Mouse (Mus musculus) megakaryocyte, embryonic 14.5 days (primary cell): ENCODE measurements around the gene Ncan. TPM values are rescaled to one million over a fixed set of nuclear protein-coding genes. Genes with fewer than 3 reads are reported as not detected.

Experiments
- H3K27me3 ChIP-seq: replicated peaks from 2 replicates; pipeline ENCODE3; 2012; ENCODE audit warnings: inconsistent platforms
- H3K36me3 ChIP-seq: replicated peaks from 2 replicates; pipeline ENCODE3; 2012; ENCODE audit warnings: low read length, inconsistent platforms, mixed read lengths
- H3K4me1 ChIP-seq: 2 replicates; pipeline ENCODE4 v1.6.1; 2012; ENCODE audit warnings: inconsistent platforms
- H3K4me3 ChIP-seq: replicated peaks from 2 replicates; pipeline ENCODE3; 2012; ENCODE audit warnings: moderate library complexity, mild to moderate bottlenecking, inconsistent platforms
- H3K9me3 ChIP-seq: 2 replicates; pipeline ENCODE4 v1.6.1; 2012; ENCODE audit warnings: inconsistent platforms
- FLI1 ChIP-seq: IDR thresholded peaks from 2 replicates; pipeline ENCODE4 v1.6.1; 2012; ENCODE audit warnings: low read length, inconsistent platforms, mixed read lengths
- GATA1 ChIP-seq: IDR thresholded peaks from 3 replicates; pipeline ENCODE4 v1.6.1; 2012; ENCODE audit warnings: mixed read lengths, low read length, inconsistent platforms, borderline replicate concordance
- polyA plus RNA-seq: library from polyadenylated mRNA; stranded (reverse); fragments of >175 nt; gene quantifications from 2 replicates; pipeline ENCODE4 v1.2.3, GENCODE M21; 2012; ENCODE audit warnings: low replicate concordance; ENCODE audit not compliant: insufficient read depth

Gene Ncan
- polyA plus RNA-seq, 1 experiment = not detected

DNA sequence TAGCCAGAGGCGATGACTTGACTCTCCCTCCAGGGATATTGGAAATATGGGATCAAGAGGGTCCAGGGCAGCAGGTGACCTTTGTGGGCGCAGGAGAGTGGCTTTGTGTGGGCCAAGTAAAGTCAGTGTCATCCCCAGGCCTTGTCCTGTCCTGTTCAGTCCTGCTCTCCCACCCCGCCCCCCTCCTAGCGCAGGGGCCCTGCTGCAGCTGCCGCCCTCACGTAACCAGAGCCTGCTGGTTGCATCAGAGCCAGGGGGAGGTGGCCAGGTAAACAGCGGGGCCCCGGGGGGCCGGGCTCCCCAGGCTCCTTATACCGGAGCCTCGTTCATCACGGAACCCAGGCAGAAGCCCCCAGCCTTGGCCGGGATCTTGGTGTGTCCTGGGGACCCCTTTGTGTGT lies 29.5 kb upstream of the Ncan start:
- Histone ChIP-seq H3K9me3 (no peaks in the 10 kb centered on the region), H3K36me3 (peaks cover 42% of the 10 kb centered on the region), H3K27me3 (peaks cover 5% of the 10 kb centered on the region), H3K4me1 (peaks cover 43% of the 10 kb centered on the region), H3K4me3 (no peak overlapping the region)
- TF ChIP-seq GATA1 (no peak), FLI1 (no peak)

DNA sequence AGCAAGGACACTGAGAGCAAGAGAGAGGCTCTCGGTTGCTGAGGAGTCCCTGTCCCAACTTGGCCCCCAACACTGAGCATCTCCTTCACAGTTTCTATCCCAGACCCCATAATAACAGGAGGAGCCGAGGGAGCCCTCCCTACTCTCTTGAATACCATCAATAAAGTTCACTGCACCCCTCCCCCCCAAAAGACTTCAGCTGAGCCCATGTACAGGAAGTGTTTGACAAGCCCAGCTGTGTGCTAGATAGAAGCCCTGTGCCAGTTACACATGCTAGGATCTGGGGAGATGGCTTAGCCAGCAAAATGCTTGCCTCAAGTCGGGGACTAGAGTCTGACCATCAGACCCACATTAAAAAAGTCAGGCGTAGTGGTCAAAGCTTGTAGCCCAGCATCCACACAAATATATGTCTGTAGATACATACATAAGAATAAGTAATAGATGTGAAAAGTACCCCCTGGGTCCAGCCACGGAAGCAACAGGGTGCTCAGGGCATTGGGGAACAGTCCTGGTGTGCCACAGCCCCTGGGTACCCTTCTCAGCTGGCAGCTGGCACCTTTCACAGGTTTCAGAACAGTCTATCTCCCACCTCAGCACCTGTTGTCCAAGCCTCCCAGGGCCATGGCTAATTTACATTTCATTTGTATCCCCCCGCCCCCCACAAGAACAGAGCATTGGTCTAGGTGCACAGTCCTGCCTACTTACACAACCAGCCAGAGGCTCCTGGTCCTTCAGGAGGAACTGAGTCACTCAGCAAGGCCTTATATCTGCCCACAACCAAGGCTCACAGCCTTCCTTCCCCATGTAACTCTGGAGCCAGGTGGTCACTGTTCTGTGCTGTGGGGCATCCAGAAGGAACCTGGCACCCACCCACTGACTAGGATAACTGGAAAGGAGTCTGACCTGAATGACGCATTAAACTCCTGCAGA lies 27.3 kb upstream of the Ncan start:
- Histone ChIP-seq H3K4me3 (peak overlapping the region; percentile 42), H3K27me3 (no peaks in the 10 kb centered on the region), H3K4me1 (peaks cover 40% of the 10 kb centered on the region), H3K9me3 (no peaks in the 10 kb centered on the region), H3K36me3 (peaks cover 64% of the 10 kb centered on the region)
- TF ChIP-seq FLI1 = no peak
- no peak for TF ChIP-seq GATA1

GRCm38 (mm10) chr8:70139981-70140380 lies 19.3 kb upstream of the Ncan start:
- Histone ChIP-seq H3K27me3 (no peaks in the 10 kb centered on the region), H3K4me1 (peaks cover 41% of the 10 kb centered on the region), H3K36me3 (peaks cover 61% of the 10 kb centered on the region), H3K4me3 (peak overlapping the region; percentile 96), H3K9me3 (no peaks in the 10 kb centered on the region)
- TF ChIP-seq GATA1 (no peak), FLI1 (no peak)

DNA sequence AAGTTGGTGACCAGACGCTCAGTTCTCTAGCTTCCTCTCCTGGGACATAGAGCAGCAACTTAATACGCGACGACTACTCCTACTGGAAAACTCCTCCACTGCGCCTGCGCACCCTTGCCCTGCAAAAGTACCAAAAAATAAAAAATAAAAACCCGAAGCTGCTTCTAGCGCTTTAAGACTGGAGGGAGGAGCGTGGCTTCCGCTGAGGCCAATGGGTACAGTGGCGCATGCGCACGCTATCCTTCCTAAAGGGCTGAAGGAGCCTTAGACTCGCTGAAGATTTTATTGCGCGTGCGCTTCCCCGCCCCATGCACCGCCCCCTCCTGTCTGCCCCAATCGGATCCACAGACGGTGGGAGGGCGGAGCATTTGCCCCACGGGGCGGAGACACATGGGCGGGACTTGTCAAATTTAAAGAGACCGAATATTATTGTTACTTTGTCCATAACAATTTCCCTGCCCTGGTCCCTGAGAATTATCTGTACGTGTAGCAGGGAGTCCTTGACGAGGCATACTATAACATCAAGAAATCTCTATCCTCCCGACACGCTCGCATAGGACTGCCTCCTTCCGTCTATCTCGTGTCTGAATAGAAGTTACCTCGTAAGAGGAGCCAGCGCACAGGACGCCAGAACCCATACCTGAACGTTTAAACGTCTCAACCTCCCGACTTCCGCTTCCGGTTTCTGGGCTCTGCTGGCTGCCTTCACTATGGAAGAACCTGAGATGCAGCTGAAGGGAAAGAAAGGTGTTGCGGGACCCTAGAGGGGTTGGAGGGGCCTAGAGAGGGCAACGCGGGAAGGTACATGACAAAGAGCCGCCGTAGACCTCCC lies 18.6 kb upstream of the Ncan start, which contains the start of the genes Rfxank, Borcs8 and Mef2b:
Gene Rfxank, minus strand, starts transcription at position 129 of the 832 bp plus-strand sequence.
Gene Borcs8, plus strand, starts transcription at position 474 of the 832 bp plus-strand sequence.
Gene Mef2b, plus strand, starts transcription at position 686 of the 832 bp plus-strand sequence.
- no peaks in the 10 kb centered on the region for H3K9me3 ChIP-seq
- TF ChIP-seq FLI1 = no peak
- no peak for TF ChIP-seq GATA1
- no peaks in the 10 kb centered on the region for H3K27me3 ChIP-seq
- peaks cover 61% of the 10 kb centered on the region for H3K36me3 ChIP-seq
- H3K4me1 ChIP-seq = peaks cover 49% of the 10 kb centered on the region
- H3K4me3 ChIP-seq = peak within 1 kb of the TSS; percentile 96

DNA sequence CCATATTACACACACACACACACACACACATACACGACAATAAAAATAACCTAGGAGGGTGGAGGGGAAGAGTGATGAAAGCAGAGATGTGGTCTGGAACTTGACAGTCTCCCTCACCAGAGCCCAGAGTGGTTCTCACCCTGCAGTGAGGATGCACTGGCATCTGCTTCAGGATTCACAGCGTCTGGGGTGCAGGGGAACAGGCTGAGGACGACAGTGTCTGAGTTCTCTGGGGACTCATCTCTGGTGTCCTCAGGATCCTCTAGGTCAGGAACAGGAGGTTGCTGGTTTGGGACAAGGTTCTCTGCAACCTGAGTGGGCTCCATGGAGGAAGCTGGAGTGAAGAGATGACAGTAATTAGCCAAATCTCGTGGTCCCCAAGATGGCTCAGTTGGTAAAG lies 17.2 kb upstream of the Ncan start:
- H3K4me3 ChIP-seq = peak overlapping the region; percentile 96
- TF ChIP-seq GATA1 = no peak
- no peak for TF ChIP-seq FLI1
- H3K4me1 ChIP-seq = peaks cover 62% of the 10 kb centered on the region
- no peaks in the 10 kb centered on the region for H3K27me3 ChIP-seq
- H3K9me3 ChIP-seq = no peaks in the 10 kb centered on the region
- H3K36me3 ChIP-seq = peaks cover 62% of the 10 kb centered on the region

- no peaks in the 10 kb centered on the region for H3K27me3 ChIP-seq
- no peak for TF ChIP-seq FLI1
- TF ChIP-seq GATA1 = no peak
- H3K36me3 ChIP-seq = peaks cover 56% of the 10 kb centered on the region
- peaks cover 68% of the 10 kb centered on the region for H3K4me1 ChIP-seq
- H3K4me3 ChIP-seq = no peak overlapping the region
- no peaks in the 10 kb centered on the region for H3K9me3 ChIP-seq
These were observed 15.9 kb upstream of the Ncan start for GRCm38 (mm10) chr8:70136591-70136990.

- Histone ChIP-seq H3K9me3 (no peaks in the 10 kb centered on the region), H3K4me3 (peak overlapping the region; percentile 64), H3K27me3 (no peaks in the 10 kb centered on the region), H3K36me3 (peaks cover 52% of the 10 kb centered on the region), H3K4me1 (peaks cover 64% of the 10 kb centered on the region)
- TF ChIP-seq FLI1 = no peak
- no peak for TF ChIP-seq GATA1
These were observed 14.3 kb upstream of the Ncan start for GRCm38 (mm10) chr8:70134931-70135330.

GRCm38 (mm10) chr8:70134086-70134485 lies 13.4 kb upstream of the Ncan start:
- Histone ChIP-seq H3K4me1 (peaks cover 71% of the 10 kb centered on the region), H3K27me3 (no peaks in the 10 kb centered on the region), H3K36me3 (peaks cover 52% of the 10 kb centered on the region), H3K4me3 (no peak overlapping the region), H3K9me3 (no peaks in the 10 kb centered on the region)
- no peak for TF ChIP-seq GATA1
- no peak for TF ChIP-seq FLI1

- Histone ChIP-seq H3K27me3 (no peaks in the 10 kb centered on the region), H3K36me3 (peaks cover 42% of the 10 kb centered on the region), H3K4me3 (peak within 1 kb of the TSS; percentile 93), H3K4me1 (peaks cover 64% of the 10 kb centered on the region), H3K9me3 (no peaks in the 10 kb centered on the region)
- no peak for TF ChIP-seq FLI1
- TF ChIP-seq GATA1 = no peak
These were observed 10.7 kb upstream of the Ncan start, which contains the start of gene Nr2c2ap for GRCm38 (mm10) chr8:70131166-70131883. Nr2c2ap (plus strand) TSS chr8:70131333.
